Mouse (Mus musculus): ENCODE results near the gene Rnf182.

The Rnf182 gene

GRCm38 (mm10) chr13:43615577-43616254 lies at the start of gene Rnf182:
TSS of gene Rnf182 (plus strand) at chr13:43615710.
- DNase-seq = peak; percentile 85

GRCm38 (mm10) chr13:43566184-43566583 lies 49.3 kb upstream of the Rnf182 start:
- DNase-seq = no peak

GRCm38 (mm10) chr13:43567141-43567891 lies 48.2 kb upstream of the Rnf182 start:
- DNase-seq = no peak

- DNase-seq = no peak
Observed at GRCm38 (mm10) chr13:43573979-43574378, 41.5 kb upstream of the Rnf182 start.

GRCm38 (mm10) chr13:43575431-43575830 lies 40.1 kb upstream of the Rnf182 start:
- DNase-seq = peak; percentile 78

- DNase-seq = no peak
Observed at GRCm38 (mm10) chr13:43577254-43577653, 38.3 kb upstream of the Rnf182 start.

- no peak for DNase-seq
Observed at GRCm38 (mm10) chr13:43577766-43578165, 37.7 kb upstream of the Rnf182 start.

- DNase-seq = peak; percentile 64
Observed at GRCm38 (mm10) chr13:43579740-43580139, 35.8 kb upstream of the Rnf182 start.

- DNase-seq = no peak
Observed at GRCm38 (mm10) chr13:43580661-43581060, 34.8 kb upstream of the Rnf182 start.

- no peak for DNase-seq
Observed at GRCm38 (mm10) chr13:43582961-43583360, 32.5 kb upstream of the Rnf182 start.

GRCm38 (mm10) chr13:43583504-43583903 lies 32.0 kb upstream of the Rnf182 start:
- DNase-seq = no peak

- DNase-seq = no peak
Observed at GRCm38 (mm10) chr13:43585335-43585734, 30.2 kb upstream of the Rnf182 start.

- no peak for DNase-seq
Observed at GRCm38 (mm10) chr13:43586966-43587365, 28.5 kb upstream of the Rnf182 start.

- DNase-seq = peak; percentile 40
Observed at GRCm38 (mm10) chr13:43587844-43588840, 27.4 kb upstream of the Rnf182 start.

GRCm38 (mm10) chr13:43591828-43592680 lies 23.5 kb upstream of the Rnf182 start:
- no peak for DNase-seq

GRCm38 (mm10) chr13:43592681-43593068 lies 22.8 kb upstream of the Rnf182 start:
- DNase-seq = no peak

- peak; percentile 69 for DNase-seq
Observed at GRCm38 (mm10) chr13:43595896-43596295, 19.6 kb upstream of the Rnf182 start.

GRCm38 (mm10) chr13:43600967-43601366 lies 14.5 kb upstream of the Rnf182 start:
- no peak for DNase-seq

GRCm38 (mm10) chr13:43602440-43602839 lies 13.1 kb upstream of the Rnf182 start:
- no peak for DNase-seq

- no peak for DNase-seq
Observed at GRCm38 (mm10) chr13:43603042-43603441, 12.5 kb upstream of the Rnf182 start.

- DNase-seq = no peak
Observed at GRCm38 (mm10) chr13:43608854-43609253, 6.7 kb upstream of the Rnf182 start.

GRCm38 (mm10) chr13:43612040-43612439 lies 3.5 kb upstream of the Rnf182 start:
- DNase-seq = no peak

Measured in cerebellum, adult 11 months (tissue).